Mouse (Mus musculus): ENCODE results near the gene Spata31d1a. TPM values are rescaled to one million over a fixed set of nuclear protein-coding genes. Genes with fewer than 3 reads are reported as not detected.
A peak's percentile ranks its signal among the peaks of the same experiment; 100 is the strongest.

The Spata31d1a gene
- total RNA-seq, 1 experiment, result 2.2 TPM

DNA sequence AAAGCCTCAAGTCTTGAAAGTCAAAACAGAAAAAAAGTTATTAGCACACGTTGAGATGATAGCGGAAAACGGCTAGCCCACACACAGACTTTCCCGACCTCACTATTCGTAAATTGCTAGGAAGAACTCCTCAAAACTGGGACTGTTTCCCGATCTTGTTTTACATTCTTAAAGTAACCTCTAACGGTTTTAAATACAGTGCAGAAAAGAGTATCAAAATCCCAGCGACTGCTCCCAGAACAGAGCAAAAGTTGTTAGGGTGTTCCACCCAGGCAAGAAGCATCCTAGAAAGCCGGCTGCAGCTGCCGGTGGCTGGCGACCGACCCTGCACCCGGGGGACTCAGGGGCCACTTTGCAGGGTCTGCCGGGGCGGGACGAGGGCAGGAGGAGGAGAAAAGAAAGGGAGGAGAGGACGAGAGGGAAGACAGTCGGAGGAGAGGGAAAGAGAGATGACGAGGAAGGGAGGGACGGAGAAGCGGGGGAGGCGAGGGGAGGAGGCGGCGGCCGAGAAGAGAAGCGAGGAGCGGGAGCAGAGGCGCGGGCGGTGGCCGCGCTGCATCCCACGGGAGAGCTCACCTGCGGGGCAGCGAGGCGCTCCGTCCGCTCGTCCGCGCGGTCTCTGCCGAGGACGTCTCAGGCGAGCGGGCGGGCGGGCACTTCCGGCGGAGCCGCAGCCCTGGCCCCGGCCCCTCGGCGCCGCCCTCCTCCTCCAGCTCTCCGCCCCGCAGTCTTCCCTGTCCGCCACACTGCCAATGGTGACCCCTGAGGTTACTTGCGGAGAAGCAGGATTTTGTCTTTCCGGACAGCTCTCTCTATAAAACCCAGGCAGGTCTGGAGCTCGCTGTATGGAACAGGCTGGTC, 34.7 kb downstream of the Spata31d1a start, which contains the start of gene Golm1:
TSS of gene Golm1 (minus strand) at position 661 of the 861 bp plus-strand sequence.
- peaks cover 8 to 25% of the 10 kb centered on the region in 2 experiments for H3K4me1 ChIP-seq (ENCODE audit: control insufficient read depth in 2 of 2, insufficient read depth in 2 of 2, low read length in 2 of 2, poor library complexity in 1 of 2)
- peak within 1 kb of the TSS; percentile 78 to 84 for H3K4me3 ChIP-seq (ENCODE audit: insufficient read depth in 1 of 2, low read depth in 1 of 2, low read length in 2 of 2, poor library complexity in 1 of 2, severe bottlenecking in 1 of 2)
- no peak for TF ChIP-seq MAFK (IDR thresholded peaks at IDR 0.05; ENCODE audit: insufficient read depth, low read depth, low read length)
- no peak for TF ChIP-seq CHD2 (IDR thresholded peaks at IDR 0.05; ENCODE audit: low read depth, low read length)
- no peak for TF ChIP-seq ZC3H11A (IDR thresholded peaks at IDR 0.05; ENCODE audit: borderline replicate concordance, low read depth, low read length)
- TF ChIP-seq ZNF384 (IDR thresholded peaks at IDR 0.05; ENCODE audit: low read depth, low read length), result no peak
- no peak for TF ChIP-seq HCFC1 (IDR thresholded peaks at IDR 0.05; ENCODE audit: borderline replicate concordance, insufficient read depth, low read length)
- in situ Hi-C loops (cut with MboI; ENCODE audit: low sequenced_read_pairs in 2 of 2, unreplicated experiment in 2 of 2), result no loop called here
- peaks cover 2% of the 10 kb centered on the region; the same call in 1 of the 2 replicates for H3K36me3 ChIP-seq (ENCODE audit: control insufficient read depth, insufficient read depth, low read length, poor library complexity, severe bottlenecking)
- no peak for DNase-seq (ENCODE audit: low read depth, low spot score)
- peak within 1 kb of the TSS; percentile 87 for H3K9ac ChIP-seq (ENCODE audit: insufficient read depth, low read depth, low read length, poor library complexity, severe bottlenecking)
- no peak within 1 kb of the TSS; the same call in 1 of the 2 replicates for H3K27ac ChIP-seq (ENCODE audit: insufficient read depth, low read depth, low read length, poor library complexity, severe bottlenecking)
- H3K9me3 ChIP-seq (ENCODE audit: control insufficient read depth, insufficient read depth, low read depth, low read length), result no peaks in the 10 kb centered on the region

DNA sequence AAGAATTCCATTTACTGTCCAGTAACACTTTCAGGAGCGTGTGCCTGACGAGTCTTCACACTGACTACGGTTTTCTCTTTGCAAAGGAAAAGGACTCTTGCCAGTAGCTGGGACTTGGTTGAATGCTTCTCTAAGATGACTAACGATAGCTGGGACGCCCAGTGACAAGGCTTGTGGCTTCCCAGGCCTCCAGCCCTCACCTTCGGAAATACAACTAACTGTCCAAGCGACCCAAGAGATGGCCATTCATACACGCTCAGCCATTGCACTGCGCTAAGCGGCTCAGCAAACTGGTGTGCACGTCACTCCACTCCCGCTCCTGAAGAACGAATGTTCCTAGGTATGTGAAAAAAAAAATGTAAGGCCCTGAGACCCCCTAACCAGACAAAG, 35.4 kb downstream of the Spata31d1a start:
- TF ChIP-seq ZNF384 (IDR thresholded peaks at IDR 0.05; ENCODE audit: low read depth, low read length) (no peak), MAFK (IDR thresholded peaks at IDR 0.05; ENCODE audit: insufficient read depth, low read depth, low read length) (no peak), HCFC1 (IDR thresholded peaks at IDR 0.05; ENCODE audit: borderline replicate concordance, insufficient read depth, low read length) (no peak), ZC3H11A (IDR thresholded peaks at IDR 0.05; ENCODE audit: borderline replicate concordance, low read depth, low read length) (no peak), CHD2 (IDR thresholded peaks at IDR 0.05; ENCODE audit: low read depth, low read length) (no peak)
- H3K27ac ChIP-seq (ENCODE audit: insufficient read depth, low read depth, low read length, poor library complexity, severe bottlenecking), result no peak overlapping the region
- in situ Hi-C loops (cut with MboI; ENCODE audit: low sequenced_read_pairs in 2 of 2, unreplicated experiment in 2 of 2), result no loop called here
- H3K9ac ChIP-seq (ENCODE audit: insufficient read depth, low read depth, low read length, poor library complexity, severe bottlenecking), result peak overlapping the region; percentile 87; the same call in 1 of the 2 replicates
- H3K9me3 ChIP-seq (ENCODE audit: control insufficient read depth, insufficient read depth, low read depth, low read length), result no peaks in the 10 kb centered on the region
- DNase-seq (ENCODE audit: low read depth, low spot score), result no peak
- H3K4me3 ChIP-seq (ENCODE audit: insufficient read depth in 1 of 2, low read depth in 1 of 2, low read length in 2 of 2, poor library complexity in 1 of 2, severe bottlenecking in 1 of 2), result peak overlapping the region; percentile 78 to 84
- H3K36me3 ChIP-seq (ENCODE audit: control insufficient read depth, insufficient read depth, low read length, poor library complexity, severe bottlenecking), result peaks cover 2% of the 10 kb centered on the region; the same call in 1 of the 2 replicates
- H3K4me1 ChIP-seq (ENCODE audit: control insufficient read depth in 2 of 2, insufficient read depth in 2 of 2, low read length in 2 of 2, poor library complexity in 1 of 2), result peaks cover 2 to 23% of the 10 kb centered on the region in 2 experiments

DNA sequence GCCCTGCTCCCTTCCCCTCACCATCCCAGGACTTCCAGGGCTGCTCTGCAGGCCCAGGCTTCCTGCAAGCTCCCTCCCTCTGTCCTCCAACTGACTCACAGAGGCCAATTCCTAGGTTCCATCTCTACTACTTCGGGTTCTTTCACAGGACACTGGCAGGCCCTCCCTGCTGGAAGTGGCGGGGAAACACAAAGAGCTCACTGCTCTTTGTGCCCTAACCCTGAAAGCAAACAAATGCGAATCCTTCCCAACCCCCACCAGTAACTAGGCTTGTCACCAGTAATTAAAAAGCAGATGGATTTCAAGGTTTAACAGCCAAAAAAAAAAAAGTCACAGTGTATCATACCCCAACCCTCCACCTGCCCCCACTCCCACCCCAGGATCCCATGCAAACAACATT, 35.9 kb downstream of the Spata31d1a start:
- in situ Hi-C loops (cut with MboI; ENCODE audit: low sequenced_read_pairs in 2 of 2, unreplicated experiment in 2 of 2), result no loop called here
- no peak for TF ChIP-seq HCFC1 (IDR thresholded peaks at IDR 0.05; ENCODE audit: borderline replicate concordance, insufficient read depth, low read length)
- no peak for TF ChIP-seq CHD2 (IDR thresholded peaks at IDR 0.05; ENCODE audit: low read depth, low read length)
- no peak for TF ChIP-seq MAFK (IDR thresholded peaks at IDR 0.05; ENCODE audit: insufficient read depth, low read depth, low read length)
- TF ChIP-seq ZNF384 (IDR thresholded peaks at IDR 0.05; ENCODE audit: low read depth, low read length), result no peak
- no peak for TF ChIP-seq ZC3H11A (IDR thresholded peaks at IDR 0.05; ENCODE audit: borderline replicate concordance, low read depth, low read length)
- Histone ChIP-seq H3K4me3 (ENCODE audit: insufficient read depth in 1 of 2, low read depth in 1 of 2, low read length in 2 of 2, poor library complexity in 1 of 2, severe bottlenecking in 1 of 2) (peak overlapping the region in 1 of 2 experiments; percentile 84; a peak in 2 of 4 replicates), H3K36me3 (ENCODE audit: control insufficient read depth, insufficient read depth, low read length, poor library complexity, severe bottlenecking) (peaks cover 2% of the 10 kb centered on the region; the same call in 1 of the 2 replicates), H3K9ac (ENCODE audit: insufficient read depth, low read depth, low read length, poor library complexity, severe bottlenecking) (0 out of 2 replicates have a peak overlapping the region, but pooled peaks have one; percentile 13), H3K27ac (ENCODE audit: insufficient read depth, low read depth, low read length, poor library complexity, severe bottlenecking) (no peak overlapping the region; the same call in 1 of the 2 replicates), H3K9me3 (ENCODE audit: control insufficient read depth, insufficient read depth, low read depth, low read length) (no peaks in the 10 kb centered on the region), H3K4me1 (ENCODE audit: control insufficient read depth in 2 of 2, insufficient read depth in 2 of 2, low read length in 2 of 2, poor library complexity in 1 of 2) (peaks cover 1 to 22% of the 10 kb centered on the region in 2 experiments; a peak in 3 of 4 replicates)
- DNase-seq (ENCODE audit: low read depth, low spot score), result no peak

DNA sequence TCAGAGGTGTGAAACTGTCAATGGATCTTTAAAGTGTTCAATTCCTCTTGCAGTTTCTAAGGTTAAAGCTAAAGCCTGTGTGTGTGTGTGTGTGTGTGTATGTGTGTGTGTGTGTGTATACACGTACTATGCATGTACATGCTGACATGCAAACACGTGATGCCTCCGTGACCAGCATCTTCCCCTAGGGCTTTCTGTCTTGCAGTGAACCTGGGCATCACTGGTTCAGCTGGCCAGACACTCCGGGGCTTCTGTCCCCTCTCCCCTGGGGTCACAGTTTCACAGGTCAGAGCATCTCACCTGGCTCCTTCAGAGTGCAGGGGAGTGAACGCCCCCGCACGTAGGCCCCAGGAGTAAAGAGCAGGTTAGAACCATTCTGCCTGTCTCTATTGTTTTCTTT, 36.5 kb downstream of the Spata31d1a start:
- Histone ChIP-seq H3K36me3 (ENCODE audit: control insufficient read depth, insufficient read depth, low read length, poor library complexity, severe bottlenecking) (peaks cover 2% of the 10 kb centered on the region; the same call in 1 of the 2 replicates), H3K4me3 (ENCODE audit: insufficient read depth in 1 of 2, low read depth in 1 of 2, low read length in 2 of 2, poor library complexity in 1 of 2, severe bottlenecking in 1 of 2) (no peak overlapping the region), H3K9me3 (ENCODE audit: control insufficient read depth, insufficient read depth, low read depth, low read length) (no peaks in the 10 kb centered on the region), H3K4me1 (ENCODE audit: control insufficient read depth in 2 of 2, insufficient read depth in 2 of 2, low read length in 2 of 2, poor library complexity in 1 of 2) (peaks cover 3 to 19% of the 10 kb centered on the region in 2 experiments; a peak in 3 of 4 replicates), H3K27ac (ENCODE audit: insufficient read depth, low read depth, low read length, poor library complexity, severe bottlenecking) (no peak overlapping the region), H3K9ac (ENCODE audit: insufficient read depth, low read depth, low read length, poor library complexity, severe bottlenecking) (no peak overlapping the region)
- TF ChIP-seq ZNF384 (IDR thresholded peaks at IDR 0.05; ENCODE audit: low read depth, low read length) (no peak), HCFC1 (IDR thresholded peaks at IDR 0.05; ENCODE audit: borderline replicate concordance, insufficient read depth, low read length) (no peak), ZC3H11A (IDR thresholded peaks at IDR 0.05; ENCODE audit: borderline replicate concordance, low read depth, low read length) (no peak), MAFK (IDR thresholded peaks at IDR 0.05; ENCODE audit: insufficient read depth, low read depth, low read length) (no peak), CHD2 (IDR thresholded peaks at IDR 0.05; ENCODE audit: low read depth, low read length) (no peak)
- in situ Hi-C loops (cut with MboI; ENCODE audit: low sequenced_read_pairs in 2 of 2, unreplicated experiment in 2 of 2), result no loop called here
- no peak for DNase-seq (ENCODE audit: low read depth, low spot score)

Data from ES-E14 (cell line).